Mouse (Mus musculus) forebrain, embryonic 13.5 days (tissue): ENCODE measurements at regions not wholly inside any gene's neighbourhood (a gene's known extent, or its start where the extent isn't known, plus 50 kb on each side); places are given as distances from the start of the nearest gene placed in this dataset.

ENCODE experiments used
- ATAC-seq: fragments of 200-750 bp; cut with Nextera tagmentation; 2 replicates; pipeline ENCODE4 v1.8.0; 2017
- H3K27ac ChIP-seq: fragments of 300-500 bp; sonication (generic); 2 replicates; pipeline ENCODE4 v1.5.1; 2015; ENCODE audit warnings: inconsistent platforms, mild to moderate bottlenecking, moderate library complexity
- H3K27me3 ChIP-seq: fragments of 300-500 bp; sonication (generic); 2 replicates; pipeline ENCODE4 v1.6.1; 2015; ENCODE audit warnings: mild to moderate bottlenecking, inconsistent platforms
- H3K36me3 ChIP-seq: fragments of 300-500 bp; sonication (generic); 2 replicates; pipeline ENCODE4 v1.6.1; 2015; ENCODE audit warnings: mild to moderate bottlenecking, inconsistent platforms; ENCODE audit not compliant: poor library complexity, severe bottlenecking
- H3K4me1 ChIP-seq: fragments of 300-500 bp; sonication (generic); 2 replicates; pipeline ENCODE4 v1.6.1; 2015; ENCODE audit warnings: inconsistent platforms
- H3K4me2 ChIP-seq: fragments of 300-500 bp; sonication (generic); 2 replicates; pipeline ENCODE4 v1.6.1; 2015; ENCODE audit warnings: inconsistent platforms, mild to moderate bottlenecking, moderate library complexity
- H3K4me3 ChIP-seq: fragments of 300-500 bp; sonication (generic); 2 replicates; pipeline ENCODE4 v1.5.1; 2015; ENCODE audit warnings: mild to moderate bottlenecking, inconsistent platforms
- H3K9ac ChIP-seq: fragments of 300-500 bp; sonication (generic); 2 replicates; pipeline ENCODE4 v1.6.1; 2015; ENCODE audit warnings: mild to moderate bottlenecking, inconsistent platforms
- H3K9me3 ChIP-seq: fragments of 300-500 bp; sonication (generic); replicated peaks from 2 replicates; pipeline ENCODE4 v1.6.1; 2016; ENCODE audit warnings: inconsistent platforms
- WGBS: fragments of 180-500 bp; shearing (Covaris S2); methylation state at CpG from one replicate; pipeline ENCODE4 v1.1.7; 2015; 5-methylcytosine and 5-hydroxymethylcytosine counted together

DNA sequence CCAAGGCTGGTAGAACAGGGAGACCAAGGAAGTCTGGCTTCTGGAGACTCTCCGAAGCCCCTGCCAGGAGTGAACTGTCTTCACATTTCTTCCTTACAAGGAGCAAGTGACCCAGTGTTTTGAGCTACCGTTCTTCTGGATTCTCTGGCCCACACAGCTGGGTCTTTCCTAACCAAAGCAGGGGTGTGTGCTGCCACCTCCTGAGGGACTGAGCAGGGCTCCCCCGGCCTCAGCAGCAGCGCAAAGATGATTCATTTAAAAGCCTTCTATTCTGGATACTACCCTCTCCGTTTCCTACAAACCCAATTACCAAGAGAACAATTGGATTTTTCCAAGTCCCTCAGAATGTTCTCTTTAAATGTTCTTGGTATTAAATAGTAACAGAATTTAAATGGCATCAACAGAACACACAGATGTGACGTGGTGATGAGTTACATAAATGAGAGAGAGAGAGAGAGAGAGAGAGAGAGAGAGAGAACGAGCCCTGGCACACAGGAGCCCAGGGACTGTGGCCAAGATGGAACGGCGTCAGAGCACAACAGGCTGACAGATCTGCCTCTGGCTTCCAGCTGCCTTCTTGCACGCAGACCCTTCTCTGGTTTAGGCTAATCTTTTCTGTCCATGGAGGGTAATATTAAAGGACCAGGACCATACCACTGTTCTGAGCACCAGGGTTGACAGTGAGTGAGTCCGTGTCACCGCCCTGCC lies 191.6 kb downstream of the Agtpbp1 start:
- Histone ChIP-seq H3K4me3 (no peak overlapping the region), H3K4me1 (peaks cover under 1% of the 10 kb centered on the region; the same call in 1 of the 2 replicates), H3K9ac (no peak overlapping the region), H3K36me3 (no peaks in the 10 kb centered on the region), H3K9me3 (no peaks in the 10 kb centered on the region), H3K27ac (no peak overlapping the region), H3K27me3 (no peaks in the 10 kb centered on the region), H3K4me2 (no peak overlapping the region)
- no peak for ATAC-seq
- 66% methylated on average over 12 of the region's 12 CpGs for WGBS

DNA sequence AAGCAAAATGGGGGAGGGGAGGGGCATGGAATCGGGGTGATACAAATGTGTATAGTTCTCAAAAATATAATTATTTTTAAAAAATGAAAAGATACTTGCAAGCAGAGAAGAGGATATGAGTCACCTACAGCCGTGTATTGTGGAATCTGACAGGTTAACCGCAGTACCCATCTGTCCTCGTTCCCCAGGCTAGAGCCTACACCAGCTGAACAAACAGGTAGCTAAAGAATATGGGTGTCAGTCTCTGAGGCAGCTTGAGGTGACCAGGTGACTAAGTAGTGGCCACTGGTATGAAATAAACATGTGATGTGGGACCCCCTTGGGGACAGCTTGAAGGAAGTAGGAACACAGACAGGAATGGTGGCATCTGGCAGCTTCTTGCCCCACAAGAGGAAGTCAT lies 192.2 kb downstream of the Agtpbp1 start:
- 89% methylated on average over 4 of the region's 4 CpGs for WGBS
- no peaks in the 10 kb centered on the region for H3K9me3 ChIP-seq
- peaks cover 6% of the 10 kb centered on the region for H3K4me1 ChIP-seq
- H3K9ac ChIP-seq, result no peak overlapping the region
- no peak for ATAC-seq
- no peak overlapping the region for H3K4me2 ChIP-seq
- no peak overlapping the region for H3K27ac ChIP-seq
- H3K27me3 ChIP-seq, result no peaks in the 10 kb centered on the region
- H3K36me3 ChIP-seq, result no peaks in the 10 kb centered on the region
- no peak overlapping the region for H3K4me3 ChIP-seq

DNA sequence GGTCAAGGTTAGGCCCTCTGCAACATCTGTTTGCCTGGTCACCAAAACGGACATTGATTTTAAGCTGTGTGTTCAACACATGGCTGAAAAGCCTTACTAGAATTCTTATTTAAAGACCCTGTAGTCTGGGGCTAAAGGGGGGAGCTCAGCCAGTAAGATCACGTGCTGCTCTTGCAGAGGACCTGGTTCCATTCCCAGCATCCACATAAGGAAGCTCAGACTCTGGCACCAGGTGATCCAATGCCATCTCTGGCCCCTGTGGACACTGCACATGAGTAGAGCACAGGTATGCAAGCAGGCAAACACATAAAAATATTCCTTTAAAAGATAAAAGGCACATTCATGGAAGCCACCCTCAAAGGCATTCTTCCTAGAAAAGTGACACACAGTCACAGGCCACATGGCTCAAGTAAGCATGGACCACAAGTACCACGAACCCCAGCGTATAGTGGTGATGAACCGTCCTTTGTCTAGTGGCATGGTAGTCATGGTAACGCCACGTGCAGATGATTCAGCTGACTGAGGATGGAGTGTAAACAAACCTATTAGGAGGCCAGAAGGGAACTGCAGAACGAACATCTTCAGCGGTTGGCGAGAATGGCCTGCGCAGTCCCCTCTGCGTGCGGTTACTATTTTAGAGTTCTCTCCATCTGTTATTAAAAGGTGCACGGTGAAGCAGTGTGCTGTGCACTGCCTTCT lies 197.3 kb downstream of the Agtpbp1 start:
- Histone ChIP-seq H3K27me3 (no peaks in the 10 kb centered on the region), H3K36me3 (no peaks in the 10 kb centered on the region), H3K9ac (no peak overlapping the region), H3K9me3 (no peaks in the 10 kb centered on the region), H3K4me3 (no peak overlapping the region), H3K4me2 (no peak overlapping the region), H3K4me1 (peaks cover 17% of the 10 kb centered on the region), H3K27ac (peak overlapping the region; percentile 4; the same call in 1 of the 2 replicates)
- 64% methylated on average over 14 of the region's 14 CpGs for WGBS
- peak; percentile 68 for ATAC-seq

DNA sequence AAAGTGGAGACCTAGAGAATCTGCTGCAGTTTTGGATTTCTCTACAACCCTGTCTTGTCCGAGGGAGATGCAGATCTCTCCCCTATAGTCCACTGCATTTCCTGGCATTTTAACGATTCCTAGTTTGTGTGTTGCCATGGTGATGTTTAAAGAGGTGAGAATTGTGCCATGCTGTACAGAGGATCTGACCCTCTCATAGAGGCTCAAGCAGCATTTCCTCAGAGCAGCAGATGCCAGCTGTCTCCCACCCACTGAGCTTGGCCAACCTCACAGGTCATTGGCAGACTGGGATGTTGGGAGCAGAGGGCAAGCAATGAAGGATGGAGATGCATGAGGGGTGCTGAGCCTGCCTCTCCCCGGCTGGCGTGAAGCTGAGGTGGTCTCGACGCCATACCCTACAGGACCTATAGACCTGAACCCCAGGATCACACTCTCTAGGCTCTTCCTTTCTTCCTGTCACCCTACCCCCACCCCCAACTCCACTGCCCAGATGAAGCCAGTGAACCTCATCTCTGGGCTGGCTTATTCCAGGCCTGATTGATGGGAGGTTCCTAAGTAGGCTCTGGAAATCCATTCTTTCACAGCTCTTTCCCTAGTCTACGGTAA lies 198.0 kb downstream of the Agtpbp1 start:
- no peak overlapping the region for H3K27ac ChIP-seq
- H3K27me3 ChIP-seq, result no peaks in the 10 kb centered on the region
- peak; percentile 36; the same call in 1 of the 2 replicates for ATAC-seq
- no peak overlapping the region for H3K4me3 ChIP-seq
- H3K9me3 ChIP-seq, result no peaks in the 10 kb centered on the region
- no peaks in the 10 kb centered on the region for H3K36me3 ChIP-seq
- H3K4me2 ChIP-seq, result no peak overlapping the region
- 67% methylated on average over 7 of the region's 7 CpGs for WGBS
- H3K4me1 ChIP-seq, result peaks cover 17% of the 10 kb centered on the region
- no peak overlapping the region for H3K9ac ChIP-seq

DNA sequence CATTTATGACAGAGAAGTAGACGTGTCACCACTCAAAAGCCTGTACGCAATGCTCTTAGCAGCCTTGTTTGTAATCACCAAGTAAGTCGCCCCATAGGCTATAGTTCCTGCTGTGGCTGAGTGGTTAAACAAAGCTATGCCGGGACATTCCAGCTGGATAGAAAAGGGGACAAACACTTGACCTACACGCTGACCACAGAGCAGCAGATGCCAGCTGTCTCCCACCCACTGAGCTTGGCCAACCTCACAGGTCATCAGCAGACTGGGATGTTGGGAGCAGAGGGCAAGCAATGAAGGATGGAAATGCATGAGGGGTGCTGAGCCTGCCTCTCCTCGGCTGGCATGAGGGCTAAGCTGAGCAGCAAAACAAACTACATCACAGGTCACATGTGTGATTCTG lies 199.2 kb downstream of the Agtpbp1 start:
- H3K9ac ChIP-seq, result no peak overlapping the region
- H3K4me3 ChIP-seq, result no peak overlapping the region
- 76% methylated on average over 6 of the region's 6 CpGs for WGBS
- no peaks in the 10 kb centered on the region for H3K27me3 ChIP-seq
- H3K36me3 ChIP-seq, result no peaks in the 10 kb centered on the region
- H3K4me1 ChIP-seq, result peaks cover 17% of the 10 kb centered on the region
- no peak overlapping the region for H3K4me2 ChIP-seq
- H3K9me3 ChIP-seq, result no peaks in the 10 kb centered on the region
- no peak for ATAC-seq
- H3K27ac ChIP-seq, result no peak overlapping the region

DNA sequence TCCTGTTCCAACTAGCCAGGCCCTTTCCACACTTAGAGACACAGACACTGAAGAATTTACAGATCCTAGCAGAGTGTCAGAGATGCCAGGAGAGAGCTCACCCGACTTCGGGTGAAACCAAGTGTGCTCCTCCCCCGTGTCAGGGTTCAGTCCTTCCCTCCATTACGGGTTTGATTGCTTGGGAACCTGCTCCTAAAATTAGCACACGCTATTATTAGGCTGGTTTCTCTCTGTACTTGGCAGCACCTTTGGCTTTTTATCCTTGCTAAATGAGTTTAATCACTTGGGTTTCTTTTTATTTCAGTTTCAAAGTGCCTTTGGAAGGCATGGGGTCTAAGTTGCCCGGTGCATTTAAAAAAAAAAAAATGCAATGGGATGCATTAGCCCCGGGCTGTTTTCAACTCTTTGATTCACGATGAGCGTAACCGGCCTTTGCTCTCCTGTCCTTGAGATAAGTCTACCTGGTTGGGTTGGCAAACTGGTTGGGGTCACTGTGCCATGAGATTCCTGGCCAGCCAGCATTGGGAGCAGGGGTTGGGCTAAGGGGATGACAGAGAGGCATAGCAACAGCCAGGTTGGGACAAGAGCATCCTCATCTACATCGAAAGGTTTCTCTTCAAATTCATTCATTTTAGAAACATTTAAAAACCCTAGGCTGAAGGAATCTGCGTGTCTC lies 214.7 kb downstream of the Agtpbp1 start:
- no peaks in the 10 kb centered on the region for H3K9me3 ChIP-seq
- no peaks in the 10 kb centered on the region for H3K4me1 ChIP-seq
- 77% methylated on average over 12 of the region's 12 CpGs for WGBS
- no peak overlapping the region for H3K4me3 ChIP-seq
- no peak overlapping the region for H3K27ac ChIP-seq
- no peak overlapping the region for H3K9ac ChIP-seq
- H3K27me3 ChIP-seq, result no peaks in the 10 kb centered on the region
- no peak for ATAC-seq
- no peaks in the 10 kb centered on the region for H3K36me3 ChIP-seq
- H3K4me2 ChIP-seq, result no peak overlapping the region

DNA sequence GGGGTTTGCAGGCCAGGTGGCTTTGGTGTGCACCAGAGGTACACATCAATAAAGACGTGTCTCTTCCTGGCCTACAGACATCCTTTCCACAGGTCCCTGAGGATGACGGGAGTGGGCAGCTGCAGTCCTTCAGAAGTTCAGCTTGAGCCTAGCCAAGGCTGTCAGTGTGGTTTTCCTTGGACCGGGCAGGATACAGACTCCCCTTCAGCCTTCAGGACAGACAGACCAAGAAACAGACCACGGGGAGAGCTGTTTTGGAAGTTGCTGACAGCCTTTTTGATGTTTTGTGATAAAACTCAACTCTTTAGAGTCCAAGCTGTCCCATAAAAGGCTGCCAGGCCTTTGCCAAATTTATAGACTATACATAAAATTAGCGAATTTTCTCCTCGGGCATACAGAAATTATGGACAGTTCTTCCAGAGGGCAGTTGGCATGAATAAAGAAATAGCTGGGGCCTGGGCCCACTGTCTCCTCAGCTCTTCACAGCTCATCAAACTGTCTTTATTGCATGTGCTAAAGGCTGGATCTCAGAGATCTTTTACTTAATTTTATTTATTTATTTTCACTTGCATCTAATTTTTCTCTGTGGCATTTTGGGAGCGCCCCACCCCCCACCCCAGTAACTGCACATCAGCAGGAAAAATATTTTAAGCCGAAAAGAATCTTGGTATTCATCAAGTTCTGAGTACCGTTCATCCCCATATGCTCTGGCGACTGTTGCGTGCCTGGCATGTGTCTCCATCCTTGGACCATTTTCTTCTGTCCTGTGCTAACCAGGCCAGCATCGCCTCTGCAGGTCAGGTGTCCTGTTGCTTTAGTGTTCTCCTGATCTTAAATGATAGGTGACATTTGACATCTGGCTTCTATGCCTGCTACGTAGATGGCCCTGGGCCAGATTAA lies 216.2 kb downstream of the Agtpbp1 start:
- Histone ChIP-seq H3K36me3 (no peaks in the 10 kb centered on the region), H3K27me3 (no peaks in the 10 kb centered on the region), H3K9ac (no peak overlapping the region), H3K27ac (no peak overlapping the region), H3K4me2 (no peak overlapping the region), H3K9me3 (no peaks in the 10 kb centered on the region), H3K4me3 (no peak overlapping the region), H3K4me1 (no peaks in the 10 kb centered on the region)
- ATAC-seq, result no peak
- WGBS, result 84% methylated on average over 13 of the region's 13 CpGs

DNA sequence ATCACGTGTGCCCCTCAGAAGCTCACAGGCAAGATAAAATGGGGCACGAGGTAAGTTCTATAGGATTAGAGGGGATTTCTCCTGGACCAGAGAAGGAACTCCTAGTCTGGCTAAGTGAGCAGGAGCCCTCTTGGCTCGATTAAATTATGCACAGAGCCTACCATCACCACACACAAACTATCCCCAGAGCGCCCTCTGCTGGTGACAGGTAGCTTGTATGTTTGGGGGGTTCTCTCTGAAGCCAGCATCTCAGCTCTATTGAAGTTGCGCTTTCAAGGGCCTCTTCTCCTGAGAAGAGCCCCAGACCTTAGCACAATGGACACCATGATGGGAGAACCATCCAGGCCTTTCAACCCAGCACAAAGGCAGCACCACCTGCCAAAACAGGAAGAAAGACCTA lies 219.6 kb downstream of the Agtpbp1 start:
- H3K36me3 ChIP-seq, result no peaks in the 10 kb centered on the region
- no peaks in the 10 kb centered on the region for H3K9me3 ChIP-seq
- no peaks in the 10 kb centered on the region for H3K27me3 ChIP-seq
- no peak overlapping the region for H3K9ac ChIP-seq
- no peak overlapping the region for H3K4me3 ChIP-seq
- peak; percentile 72; the same call in 1 of the 2 replicates for ATAC-seq
- H3K4me1 ChIP-seq, result no peaks in the 10 kb centered on the region
- H3K4me2 ChIP-seq, result no peak overlapping the region
- WGBS, result 26% methylated on average over 5 of the region's 5 CpGs
- no peak overlapping the region for H3K27ac ChIP-seq

DNA sequence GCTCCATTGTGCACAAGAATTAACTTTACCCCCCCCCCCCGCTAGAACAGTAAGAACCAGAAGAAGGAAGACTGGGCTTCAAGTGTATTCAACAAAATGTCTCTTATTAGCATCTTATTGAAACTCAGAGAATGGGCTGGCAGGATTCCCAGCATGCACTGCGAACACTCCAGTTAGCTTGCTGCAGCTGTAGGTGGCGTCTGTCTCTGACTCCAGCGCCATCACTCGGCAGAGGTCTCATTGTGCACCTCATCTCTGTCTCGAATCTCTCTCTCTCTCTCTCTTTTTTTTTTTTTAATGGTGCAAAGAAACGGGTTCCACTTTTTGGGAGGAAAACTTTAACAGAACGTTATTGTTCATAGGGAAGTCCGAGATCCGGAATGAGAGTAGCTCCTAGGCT lies 221.6 kb downstream of the Agtpbp1 start:
- no peak for ATAC-seq
- Histone ChIP-seq H3K9me3 (no peaks in the 10 kb centered on the region), H3K27ac (no peak overlapping the region), H3K9ac (no peak overlapping the region), H3K27me3 (no peaks in the 10 kb centered on the region), H3K4me1 (no peaks in the 10 kb centered on the region), H3K4me3 (no peak overlapping the region), H3K4me2 (no peak overlapping the region), H3K36me3 (no peaks in the 10 kb centered on the region)
- 60% methylated on average over 10 of the region's 10 CpGs for WGBS

DNA sequence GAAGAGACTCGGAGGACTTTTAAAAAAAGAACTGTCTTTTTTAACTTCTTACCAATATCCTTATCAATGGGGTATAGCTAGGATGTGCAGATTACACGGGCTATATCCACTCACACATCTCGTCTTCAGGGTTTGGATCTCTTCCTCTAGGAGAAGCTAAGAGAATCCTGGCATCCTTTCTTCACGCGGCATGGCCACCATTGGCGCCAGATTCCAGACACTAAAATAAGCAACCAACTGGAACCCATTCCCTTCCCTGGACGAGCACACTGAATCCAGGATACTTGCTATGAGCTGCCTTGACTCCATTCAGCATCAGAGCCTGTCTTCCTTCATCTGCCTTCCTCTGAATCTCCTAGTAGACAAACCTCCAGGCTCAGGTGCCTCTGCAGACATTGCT lies 223.7 kb downstream of the Agtpbp1 start:
- 90% methylated on average over 7 of the region's 7 CpGs for WGBS
- H3K9ac ChIP-seq, result no peak overlapping the region
- no peaks in the 10 kb centered on the region for H3K36me3 ChIP-seq
- H3K4me3 ChIP-seq, result no peak overlapping the region
- no peak overlapping the region for H3K4me2 ChIP-seq
- H3K9me3 ChIP-seq, result no peaks in the 10 kb centered on the region
- ATAC-seq, result no peak
- H3K27me3 ChIP-seq, result no peaks in the 10 kb centered on the region
- no peak overlapping the region for H3K27ac ChIP-seq
- no peaks in the 10 kb centered on the region for H3K4me1 ChIP-seq

DNA sequence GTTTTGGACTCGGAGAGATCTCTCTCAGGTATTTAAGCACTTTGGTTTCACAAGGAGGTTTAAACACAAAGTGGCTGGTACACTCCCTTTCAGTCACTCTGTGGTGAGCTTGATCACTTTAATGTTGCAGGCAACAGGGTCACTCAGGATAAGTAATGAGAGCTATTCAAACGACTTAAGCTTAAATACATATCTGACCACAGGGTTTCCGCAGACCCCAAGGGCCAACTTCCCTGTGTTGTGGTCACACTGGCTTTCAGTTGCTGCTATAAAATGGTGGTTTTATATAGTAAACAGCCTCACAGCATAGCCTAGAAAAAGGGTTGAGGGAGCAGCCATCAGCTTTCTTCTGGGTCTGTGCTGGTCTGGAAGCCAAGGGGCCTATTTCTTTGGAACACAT lies 225.0 kb downstream of the Agtpbp1 start:
- Histone ChIP-seq H3K27ac (no peak overlapping the region), H3K4me1 (no peaks in the 10 kb centered on the region), H3K27me3 (no peaks in the 10 kb centered on the region), H3K36me3 (no peaks in the 10 kb centered on the region), H3K9ac (no peak overlapping the region), H3K9me3 (no peaks in the 10 kb centered on the region), H3K4me2 (no peak overlapping the region), H3K4me3 (no peak overlapping the region)
- WGBS, result 58% methylated on average over 3 of the region's 3 CpGs
- no peak for ATAC-seq
